Mouse (Mus musculus) erythroblast, embryonic 14.5 days (primary cell): ENCODE measurements around the gene Serpina10. TPM values are rescaled to one million over a fixed set of nuclear protein-coding genes. Genes with fewer than 3 reads are reported as not detected.

Experiments used
- H3K27me3 ChIP-seq: 2 replicates; pipeline ENCODE4 v1.6.1; 2012; ENCODE audit warnings: inconsistent platforms; ENCODE audit not compliant: control insufficient read depth
- H3K36me3 ChIP-seq: 2 replicates; pipeline ENCODE4 v1.6.1; 2012; ENCODE audit warnings: mild to moderate bottlenecking, inconsistent platforms; ENCODE audit not compliant: control insufficient read depth
- H3K4me1 ChIP-seq: 2 replicates; pipeline ENCODE4 v1.6.1; 2012; ENCODE audit warnings: inconsistent platforms; ENCODE audit not compliant: control insufficient read depth
- H3K4me3 ChIP-seq: replicated peaks from 2 replicates; pipeline ENCODE3; 2012; ENCODE audit warnings: moderate library complexity, mild to moderate bottlenecking, inconsistent platforms
- H3K9me3 ChIP-seq: 2 replicates; pipeline ENCODE4 v1.6.1; 2012; ENCODE audit warnings: low read length, inconsistent platforms, mixed read lengths; ENCODE audit not compliant: control insufficient read depth
- GATA1 ChIP-seq: IDR thresholded peaks from 2 replicates; pipeline ENCODE4 v1.6.1; 2012; ENCODE audit warnings: low read length, inconsistent platforms, mixed read lengths
- TAL1 ChIP-seq: IDR thresholded peaks from 3 replicates; pipeline ENCODE4 v1.6.1; 2012; ENCODE audit warnings: low read length, inconsistent platforms, mixed read lengths
- polyA plus RNA-seq: library from polyadenylated mRNA; stranded (reverse); fragments of >175 nt; gene quantifications from 2 replicates; pipeline ENCODE4 v1.2.3, GENCODE M21; 2012

The Serpina10 gene
- polyA plus RNA-seq, 1 experiment = not detected

GRCm38 (mm10) chr12:103567129-103567528 lies 64.1 kb downstream of the Serpina10 start:
- Histone ChIP-seq H3K27me3 (no peaks in the 10 kb centered on the region), H3K9me3 (no peaks in the 10 kb centered on the region), H3K4me1 (no peaks in the 10 kb centered on the region), H3K36me3 (no peaks in the 10 kb centered on the region), H3K4me3 (no peak overlapping the region)
- TF ChIP-seq GATA1 = no peak

- Histone ChIP-seq H3K9me3 (no peaks in the 10 kb centered on the region), H3K4me3 (no peak overlapping the region), H3K4me1 (no peaks in the 10 kb centered on the region), H3K27me3 (no peaks in the 10 kb centered on the region), H3K36me3 (no peaks in the 10 kb centered on the region)
- TF ChIP-seq TAL1 (no peak), GATA1 (no peak)
Measured at GRCm38 (mm10) chr12:103565151-103565550, 66.1 kb downstream of the Serpina10 start.

Other genes with a start within 250 kb of the Serpina10 start
- gene Otub2, start 242.8 kb downstream of the Serpina10 start, polyA plus RNA-seq = 1.5 and 1.9 TPM in 2 replicates
- gene 9330161L09Rik, start 223.6 kb downstream of the Serpina10 start, polyA plus RNA-seq = not detected in 2 replicates
- gene Ddx24, start 205.6 kb downstream of the Serpina10 start, polyA plus RNA-seq = 1.9 and 3.5 TPM in 2 replicates
- 0.08 TPM in 1 of 2 replicates, not detected in the other for gene Ifi27, start 197.2 kb downstream of the Serpina10 start, polyA plus RNA-seq
- 0.15 TPM in 1 of 2 replicates, not detected in the other for gene Ifi27l2a, start 187.8 kb downstream of the Serpina10 start, polyA plus RNA-seq
- gene Ifi27l2b, start 174.2 kb downstream of the Serpina10 start, polyA plus RNA-seq = not detected in 2 replicates
- not detected in 2 replicates for gene Ppp4r4, start 99.2 kb downstream of the Serpina10 start, polyA plus RNA-seq
- gene Serpina6, start 25.8 kb upstream of the Serpina10 start, polyA plus RNA-seq = 0.37 and 0.38 TPM in 2 replicates
- gene Serpina16, start 44.7 kb upstream of the Serpina10 start, polyA plus RNA-seq = not detected in 2 replicates
- gene Serpina1f, start 64.1 kb upstream of the Serpina10 start, polyA plus RNA-seq = not detected in 2 replicates
- not detected in 2 replicates for gene Serpina1d, start 142.1 kb upstream of the Serpina10 start, polyA plus RNA-seq
- gene Serpina1b, start 198.9 kb upstream of the Serpina10 start, polyA plus RNA-seq = not detected in 2 replicates
- 0.14 and 0.21 TPM in 2 replicates for gene Serpina1a, start 232.1 kb upstream of the Serpina10 start, polyA plus RNA-seq